Mouse (Mus musculus): ENCODE data around the gene Tst. TPM values are rescaled to one million over a fixed set of nuclear protein-coding genes. Genes with fewer than 3 reads are reported as not detected.

The Tst gene
- total and polyA plus RNA-seq, 3 experiments: 0.56 to 2.0 (median 0.67) TPM

GRCm38 (mm10) chr15:78385564-78385963 is 20.1 kb downstream of the Tst start:
- peaks cover 76% of the 10 kb centered on the region for H3K27me3 ChIP-seq (replicated peaks)
- dilution Hi-C loops (cut with MboI; ENCODE audit: extremely low pct_ligation_motif_present, extremely low pct_unique_long_range_greater_than_20kb, low sequenced_read_pairs): no loop called here

GRCm38 (mm10) chr15:78384220-78385116 is 21.2 kb downstream of the Tst start:
- TF ChIP-seq MEF2A (IDR thresholded peaks at IDR 0.05; ENCODE audit: borderline replicate concordance, low read depth, low read length) (no peak), GABPA (IDR thresholded peaks at IDR 0.05; ENCODE audit: insufficient replicate concordance, low read depth, low read length) (no peak), MAZ (IDR thresholded peaks at IDR 0.05; ENCODE audit: low read depth, low read length) (no peak), MYC (IDR thresholded peaks at IDR 0.05; ENCODE audit: low read depth, low read length) (no peak), EP300 (IDR thresholded peaks at IDR 0.05; ENCODE audit: low read length) (no peak), MAFK (IDR thresholded peaks at IDR 0.05; ENCODE audit: insufficient replicate concordance, low read length) (no peak), CTCF (conservative IDR thresholded peaks at IDR 0.05 in 1 of 2, IDR thresholded peaks at IDR 0.05 in 1 of 2; ENCODE audit: low read depth in 2 of 2, low read length in 2 of 2) (no peak), ZKSCAN1 (IDR thresholded peaks at IDR 0.05; ENCODE audit: borderline replicate concordance, low read depth, low read length) (no peak), PAX5 (IDR thresholded peaks at IDR 0.05; ENCODE audit: low read length) (no peak), POLR2A (IDR thresholded peaks at IDR 0.05; ENCODE audit: low read depth, low read length) (no peak), ELF1 (IDR thresholded peaks at IDR 0.05; ENCODE audit: low read depth, low read length) (no peak), RCOR1 (conservative IDR thresholded peaks at IDR 0.05; ENCODE audit: low read depth, low read length) (no peak), SMC3 (IDR thresholded peaks at IDR 0.05; ENCODE audit: low read depth, low read length) (no peak), CHD2 (IDR thresholded peaks at IDR 0.05; ENCODE audit: low read length) (no peak), ZNF384 (IDR thresholded peaks at IDR 0.05; ENCODE audit: low read depth, low read length) (no peak), POLR2AphosphoS2 (IDR thresholded peaks at IDR 0.05; ENCODE audit: low read depth, low read length) (no peak), IRF4 (IDR thresholded peaks at IDR 0.05; ENCODE audit: low read depth, low read length) (no peak), MXI1 (IDR thresholded peaks at IDR 0.05; ENCODE audit: low read depth, low read length) (no peak), ZMIZ1 (IDR thresholded peaks at IDR 0.05; ENCODE audit: low read depth, low read length) (no peak)
- dilution Hi-C loops (cut with MboI; ENCODE audit: extremely low pct_ligation_motif_present, extremely low pct_unique_long_range_greater_than_20kb, low sequenced_read_pairs): no loop called here
- H3K79me2 ChIP-seq (replicated peaks; ENCODE audit: control insufficient read depth, extremely low read depth, insufficient read depth, poor library complexity, severe bottlenecking): no peaks in the 10 kb centered on the region

More at GRCm38 (mm10) chr15:78385564-78385963, 20.1 kb downstream of the Tst start:
- Histone ChIP-seq H3K4me1 (ENCODE audit: control insufficient read depth in 1 of 2, insufficient read depth in 2 of 2) (no peaks in the 10 kb centered on the region), H3K4me3 (replicated peaks in 1 of 3; ENCODE audit: low read depth in 2 of 3, low read length in 2 of 3, poor library complexity in 1 of 3) (no peak overlapping the region), H3K4me2 (ENCODE audit: insufficient read depth, low read depth, poor library complexity, severe bottlenecking) (no peak overlapping the region), H3K27ac (ENCODE audit: insufficient read depth, low read depth) (no peak overlapping the region), H3K9me3 (replicated peaks; ENCODE audit: low read length) (no peaks in the 10 kb centered on the region), H3K36me3 (replicated peaks in 1 of 2; ENCODE audit: control insufficient read depth in 1 of 2, insufficient read depth in 1 of 2, low read length in 1 of 2) (no peaks in the 10 kb centered on the region), H3K9ac (ENCODE audit: insufficient read depth, low read depth) (no peak overlapping the region), H3K79me2 (replicated peaks; ENCODE audit: control insufficient read depth, extremely low read depth, insufficient read depth, poor library complexity, severe bottlenecking) (no peaks in the 10 kb centered on the region)
- DNase-seq (ENCODE audit: extremely low read depth): no peak
- no peak for TF ChIP-seq JUN (IDR thresholded peaks at IDR 0.05; ENCODE audit: insufficient read depth, low read depth, low read length)
- TF ChIP-seq ZNF384 (IDR thresholded peaks at IDR 0.05; ENCODE audit: low read depth, low read length): no peak
- no peak for TF ChIP-seq E2F4 (IDR thresholded peaks at IDR 0.05; ENCODE audit: insufficient replicate concordance, low read depth, low read length)
- TF ChIP-seq ZMIZ1 (IDR thresholded peaks at IDR 0.05; ENCODE audit: low read depth, low read length): no peak
- no peak for TF ChIP-seq TCF12 (IDR thresholded peaks at IDR 0.05; ENCODE audit: low read depth, low read length)
- TF ChIP-seq TBP (conservative IDR thresholded peaks at IDR 0.05; ENCODE audit: low read depth, low read length): no peak
- no peak for TF ChIP-seq ELF1 (IDR thresholded peaks at IDR 0.05; ENCODE audit: low read depth, low read length)
- TF ChIP-seq ZC3H11A (IDR thresholded peaks at IDR 0.05; ENCODE audit: low read depth, low read length): no peak
- TF ChIP-seq CHD1 (IDR thresholded peaks at IDR 0.05; ENCODE audit: low read depth, low read length): no peak
- TF ChIP-seq USF2 (conservative IDR thresholded peaks at IDR 0.05; ENCODE audit: low read depth, low read length): no peak
- no peak for TF ChIP-seq CTCF (conservative IDR thresholded peaks at IDR 0.05 in 1 of 2, IDR thresholded peaks at IDR 0.05 in 1 of 2; ENCODE audit: low read depth in 2 of 2, low read length in 2 of 2)
- no peak for TF ChIP-seq MEF2A (IDR thresholded peaks at IDR 0.05; ENCODE audit: borderline replicate concordance, low read depth, low read length)
- TF ChIP-seq NELFE (IDR thresholded peaks at IDR 0.05; ENCODE audit: low read depth, low read length): no peak
- in situ Hi-C loops (cut with MboI; ENCODE audit: low pct_ligation_motif_present, low pct_unique_long_range_greater_than_20kb, low sequenced_read_pairs): no loop called here

More at GRCm38 (mm10) chr15:78384220-78385116, 21.2 kb downstream of the Tst start:
- Histone ChIP-seq H3K4me3 (replicated peaks in 1 of 3; ENCODE audit: low read depth in 2 of 3, low read length in 2 of 3, poor library complexity in 1 of 3) (no peak overlapping the region), H3K9me3 (replicated peaks; ENCODE audit: low read length) (peaks cover under 1% of the 10 kb centered on the region), H3K4me1 (ENCODE audit: control insufficient read depth in 1 of 2, insufficient read depth in 2 of 2) (no peaks in the 10 kb centered on the region), H3K9ac (ENCODE audit: insufficient read depth, low read depth) (no peak overlapping the region), H3K27me3 (replicated peaks) (peaks cover 70% of the 10 kb centered on the region), H3K4me2 (ENCODE audit: insufficient read depth, low read depth, poor library complexity, severe bottlenecking) (no peak overlapping the region), H3K36me3 (replicated peaks in 1 of 2; ENCODE audit: control insufficient read depth in 1 of 2, insufficient read depth in 1 of 2, low read length in 1 of 2) (no peaks in the 10 kb centered on the region), H3K27ac (ENCODE audit: insufficient read depth, low read depth) (no peak overlapping the region)
- in situ Hi-C loops (cut with MboI; ENCODE audit: low pct_ligation_motif_present, low pct_unique_long_range_greater_than_20kb, low sequenced_read_pairs): no loop called here
- no peak for DNase-seq (ENCODE audit: extremely low read depth)
